Mouse (Mus musculus) liver, embryonic 14.5 days (tissue): ENCODE results near the gene Sirt7.

ENCODE experiments used
- CTCF ChIP-seq: IDR thresholded peaks from 2 replicates; pipeline ENCODE4 v1.5.1; 2016; ENCODE audit warnings: antibody characterized with exemption, low read depth, control low read depth
- EP300 ChIP-seq: IDR thresholded peaks from 2 replicates; pipeline ENCODE4 v1.6.1; 2016; ENCODE audit warnings: antibody characterized with exemption, low read depth

DNA sequence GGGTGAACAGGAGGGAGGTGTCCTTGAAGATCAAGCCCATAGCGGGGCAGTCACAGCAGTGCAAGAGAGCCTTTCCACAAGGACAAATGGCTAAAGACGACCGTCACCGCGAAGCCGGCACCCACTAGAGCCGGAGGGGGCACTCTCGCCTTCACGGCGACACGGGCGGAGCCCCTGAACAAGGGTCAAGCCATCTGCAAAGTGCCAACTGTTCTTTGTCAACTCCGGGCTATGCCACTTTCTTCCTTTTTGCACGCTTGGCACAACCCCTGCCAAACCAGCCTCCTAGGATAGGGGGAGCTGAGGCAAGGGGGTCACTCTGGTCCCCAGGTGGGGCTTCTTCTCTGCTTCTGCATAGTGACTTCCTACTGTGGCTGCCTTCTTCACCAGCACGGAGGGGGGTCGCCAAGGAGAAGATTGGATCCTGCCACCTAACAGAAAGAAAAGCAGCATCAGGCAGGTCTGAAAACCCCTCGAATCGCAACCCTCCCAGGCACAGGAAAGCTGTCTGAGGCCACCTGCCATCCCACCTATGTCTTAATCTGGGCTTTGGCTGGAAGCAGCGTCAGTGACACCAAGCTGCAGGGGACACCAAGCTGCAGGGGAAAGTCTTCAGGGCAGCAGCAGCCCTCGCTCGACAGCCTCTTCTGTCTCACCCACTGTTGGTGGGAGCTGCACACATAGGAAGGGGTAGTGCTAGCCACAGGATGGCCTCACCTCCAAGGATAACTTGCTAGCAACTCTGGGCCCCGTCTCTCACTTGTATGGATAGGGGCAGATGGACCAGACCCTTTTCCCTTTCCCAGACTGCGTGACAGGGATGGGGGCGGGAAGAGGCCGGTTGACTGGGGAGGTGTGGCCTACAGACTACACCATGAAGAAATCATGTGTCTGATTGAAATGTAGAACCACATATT is 6.2 kb downstream of the Sirt7 start:
- TF ChIP-seq EP300 (no peak), CTCF (no peak)
